Mouse (Mus musculus): ENCODE results near the gene Ccdc63.

Ccdc63 gene

DNA sequence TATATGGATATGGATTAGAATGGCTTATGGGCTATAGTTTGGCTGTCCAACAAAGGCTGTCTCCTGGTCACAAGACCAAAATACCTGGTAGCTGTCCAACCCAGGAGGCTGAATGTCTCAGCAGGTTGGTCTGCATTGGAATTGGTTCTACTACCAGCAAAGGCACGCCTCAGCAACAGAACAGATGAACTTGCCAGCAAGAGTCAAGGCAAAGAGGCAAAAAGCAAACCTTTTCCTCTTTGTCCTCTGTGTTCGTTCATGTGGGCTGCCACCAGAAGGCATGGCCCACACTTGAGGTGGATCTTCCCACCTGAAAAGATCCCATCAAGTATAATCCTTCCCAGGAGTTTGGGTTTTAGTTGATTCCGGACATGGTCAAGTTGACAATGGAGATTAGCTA lies at the start of gene Ccdc63:
TSS of gene Ccdc63 (minus strand) at position 101 of the 400 bp plus-strand sequence.
- in situ Hi-C loops (cut with MboI; ENCODE audit: unreplicated experiment in 2 of 2), result loop anchor here in 1 of 2 experiments (5.0 kb wide), 1 partner anchor 72 kb away; no protein-coding TSS in a partner anchor

GRCm38 (mm10) chr5:122189115-122189514 lies 48.5 kb upstream of the Ccdc63 start:
- in situ Hi-C loops (cut with MboI; ENCODE audit: unreplicated experiment in 2 of 2), result loop anchor here (5.0 kb wide), 2 partner anchors 33 to 73 kb away; partner anchors contain the start of gene Tctn1 (in 1 of the 2)

- in situ Hi-C loops (cut with MboI; ENCODE audit: unreplicated experiment in 2 of 2), result loop anchor here (5.0 kb wide), 3 partner anchors 37 to 77 kb away; partner anchors contain the start of gene Tctn1 (in 1 of the 2)
Measured at GRCm38 (mm10) chr5:122184858-122185257, 44.2 kb upstream of the Ccdc63 start.

- in situ Hi-C loops (cut with MboI; ENCODE audit: unreplicated experiment in 2 of 2), result loop anchor here in 1 of 2 experiments (5.0 kb wide), 1 partner anchor 52 kb away; no protein-coding TSS in a partner anchor
Measured at GRCm38 (mm10) chr5:122184283-122184806, 43.7 kb upstream of the Ccdc63 start.

DNA sequence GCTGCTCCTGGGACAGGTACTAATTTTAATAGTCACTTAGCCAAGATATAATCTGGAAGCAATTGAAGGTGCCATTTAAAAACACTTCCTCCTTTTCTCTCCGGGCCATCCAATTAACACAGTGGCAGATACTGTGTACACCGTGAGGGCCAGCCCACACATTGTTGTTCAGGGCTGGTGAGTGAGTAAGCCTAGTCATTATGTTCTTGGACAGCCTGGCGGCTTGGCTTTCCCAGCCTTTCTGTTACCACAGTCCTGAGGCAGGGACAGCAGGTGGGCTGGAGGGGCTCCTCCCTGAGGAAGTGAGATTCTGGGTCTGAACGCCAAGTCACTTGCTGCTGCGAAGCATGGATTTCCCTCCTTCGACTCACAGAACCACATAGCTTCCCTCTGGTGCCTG lies 39.0 kb upstream of the Ccdc63 start:
- in situ Hi-C loops (cut with MboI; ENCODE audit: unreplicated experiment in 2 of 2), result loop anchor here in 1 of 2 experiments (5.0 kb wide), 1 partner anchor 47 kb away; no protein-coding TSS in a partner anchor

DNA sequence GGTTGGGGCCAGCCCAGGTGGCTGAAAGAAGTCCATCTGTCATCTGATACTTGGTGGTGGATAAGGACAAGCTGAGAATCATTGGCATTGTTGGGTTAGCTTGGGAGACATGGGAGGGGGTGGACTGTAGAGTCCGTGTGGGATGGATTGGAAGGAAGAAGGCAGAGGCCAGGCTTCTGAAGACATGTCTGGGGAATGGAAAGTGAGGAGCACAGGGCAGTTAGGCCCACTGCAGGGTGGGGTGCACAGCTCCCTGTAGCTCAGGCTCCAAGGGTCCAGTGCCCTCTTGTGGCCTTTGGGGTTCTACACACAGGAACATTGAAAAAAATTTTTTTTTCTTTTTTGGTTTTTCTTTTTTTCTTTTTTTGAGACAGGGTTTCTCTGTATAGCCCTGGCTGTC lies 35.8 kb upstream of the Ccdc63 start:
- in situ Hi-C loops (cut with MboI; ENCODE audit: unreplicated experiment in 2 of 2), result no loop called here

GRCm38 (mm10) chr5:122175961-122176360 lies 35.3 kb upstream of the Ccdc63 start:
- in situ Hi-C loops (cut with MboI; ENCODE audit: unreplicated experiment in 2 of 2), result no loop called here

DNA sequence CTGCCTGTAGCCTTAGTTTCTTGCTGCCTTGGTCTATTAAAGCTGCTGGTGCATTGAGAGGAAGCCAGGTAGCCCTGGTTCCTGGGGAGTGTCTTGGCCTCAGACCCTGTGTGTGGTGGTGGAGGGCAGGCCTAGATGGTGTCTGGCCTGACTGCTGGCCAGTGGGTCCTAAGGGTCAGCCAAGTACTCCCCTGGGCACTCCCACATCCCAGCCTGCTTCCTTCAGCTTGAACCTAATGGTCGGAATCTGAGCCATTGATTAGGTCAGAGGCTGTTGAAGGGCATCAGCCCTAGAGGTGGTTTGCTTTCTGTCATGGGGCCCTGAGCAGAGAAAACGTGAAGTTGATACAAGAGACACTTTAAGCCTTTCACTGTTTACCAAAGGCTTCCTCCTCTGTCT lies 34.8 kb upstream of the Ccdc63 start:
- in situ Hi-C loops (cut with MboI; ENCODE audit: unreplicated experiment in 2 of 2), result no loop called here

DNA sequence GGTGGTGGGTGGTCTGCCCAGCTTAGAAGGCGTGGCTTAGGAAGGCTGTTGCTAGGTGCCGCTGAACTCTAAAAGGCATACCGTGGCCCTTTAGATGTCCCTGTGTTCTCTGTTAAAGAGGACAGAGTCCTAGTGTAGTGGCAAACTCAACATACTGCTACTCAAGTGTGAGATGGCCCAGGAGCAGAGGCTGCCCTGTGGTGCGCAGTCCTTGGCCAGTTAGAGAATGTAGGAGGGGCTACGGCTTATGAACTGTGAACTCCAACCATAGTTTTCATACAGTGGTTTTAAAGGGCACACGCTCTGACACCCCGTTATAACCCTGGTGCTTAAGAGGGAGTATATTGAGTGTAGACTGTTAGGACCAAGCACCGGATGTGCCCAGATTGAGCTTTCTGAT lies 30.4 kb upstream of the Ccdc63 start:
- in situ Hi-C loops (cut with MboI; ENCODE audit: unreplicated experiment in 2 of 2), result no loop called here

- in situ Hi-C loops (cut with MboI; ENCODE audit: unreplicated experiment in 2 of 2), result loop anchor here in 1 of 2 experiments (5.0 kb wide), 1 partner anchor 36 kb away; no protein-coding TSS in a partner anchor
Measured at GRCm38 (mm10) chr5:122168344-122169069, 27.9 kb upstream of the Ccdc63 start.

DNA sequence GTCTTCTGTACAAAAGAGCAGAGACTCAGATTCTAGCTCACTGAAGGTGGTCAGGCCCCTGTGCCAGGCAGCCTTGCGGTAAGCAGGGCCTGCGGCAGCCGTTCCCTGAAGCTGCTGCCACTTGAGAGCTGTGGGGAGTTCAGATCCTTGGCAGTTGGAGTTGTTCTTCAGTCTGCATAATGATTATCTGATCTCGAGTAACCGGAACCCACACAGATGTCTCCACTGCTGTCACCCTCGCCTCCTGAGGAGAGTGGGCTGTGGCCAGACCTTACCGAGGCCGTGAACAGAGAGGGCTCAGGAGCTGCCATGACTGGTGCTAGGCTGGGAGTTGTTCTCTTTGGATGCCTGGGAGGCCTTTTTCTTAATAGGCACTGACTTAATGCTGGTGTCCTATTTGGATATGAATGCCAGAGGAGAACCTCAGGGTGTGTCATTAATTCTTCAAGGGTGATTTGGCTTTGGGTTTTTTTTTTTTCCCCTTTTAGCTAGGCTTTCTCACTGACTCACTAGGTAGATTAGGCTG lies 26.1 kb upstream of the Ccdc63 start:
- in situ Hi-C loops (cut with MboI; ENCODE audit: unreplicated experiment in 2 of 2), result loop anchor here in 1 of 2 experiments (5.0 kb wide), 1 partner anchor 34 kb away; no protein-coding TSS in a partner anchor

DNA sequence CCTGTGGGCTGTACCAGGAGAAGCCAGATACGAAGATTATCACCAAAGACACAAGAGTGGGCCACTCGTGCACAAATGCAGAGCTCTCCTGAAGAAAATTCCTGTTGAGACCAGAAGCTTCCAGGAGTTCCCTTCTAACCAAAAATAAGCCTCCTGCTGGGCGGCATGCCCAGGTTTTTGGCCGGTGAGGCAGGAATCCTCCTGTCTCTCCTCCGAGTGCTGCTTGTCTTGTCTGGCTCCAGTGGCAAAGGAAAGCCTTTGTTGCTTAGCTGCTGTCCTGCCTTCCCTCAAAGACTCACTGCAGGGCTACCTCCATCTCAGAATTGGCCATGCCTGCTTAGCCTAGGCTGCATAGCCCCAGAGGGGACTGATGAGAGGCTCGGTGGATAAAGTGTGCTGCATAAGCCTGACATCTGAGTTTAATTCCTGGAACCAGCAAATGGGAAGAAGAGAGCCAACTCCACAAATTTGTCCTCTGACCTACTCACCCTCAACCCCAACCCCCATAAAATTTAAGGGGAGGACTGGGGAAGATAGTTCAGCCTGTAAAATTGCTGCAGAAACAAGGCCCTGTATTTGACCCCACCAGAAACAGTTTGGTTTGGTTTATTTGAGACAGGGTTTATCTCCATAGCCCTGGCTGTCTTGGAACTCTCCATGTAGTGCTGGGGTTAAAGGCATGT lies 24.8 kb upstream of the Ccdc63 start:
- in situ Hi-C loops (cut with MboI; ENCODE audit: unreplicated experiment in 2 of 2), result loop anchor here in 1 of 2 experiments (5.0 kb wide), 1 partner anchor 33 kb away; no protein-coding TSS in a partner anchor

GRCm38 (mm10) chr5:122164011-122164410 lies 23.4 kb upstream of the Ccdc63 start:
- in situ Hi-C loops (cut with MboI; ENCODE audit: unreplicated experiment in 2 of 2), result no loop called here

GRCm38 (mm10) chr5:122163194-122163593 lies 22.6 kb upstream of the Ccdc63 start:
- in situ Hi-C loops (cut with MboI; ENCODE audit: unreplicated experiment in 2 of 2), result no loop called here

GRCm38 (mm10) chr5:122158557-122159515 lies 18.2 kb upstream of the Ccdc63 start:
- in situ Hi-C loops (cut with MboI; ENCODE audit: unreplicated experiment in 2 of 2), result no loop called here

DNA sequence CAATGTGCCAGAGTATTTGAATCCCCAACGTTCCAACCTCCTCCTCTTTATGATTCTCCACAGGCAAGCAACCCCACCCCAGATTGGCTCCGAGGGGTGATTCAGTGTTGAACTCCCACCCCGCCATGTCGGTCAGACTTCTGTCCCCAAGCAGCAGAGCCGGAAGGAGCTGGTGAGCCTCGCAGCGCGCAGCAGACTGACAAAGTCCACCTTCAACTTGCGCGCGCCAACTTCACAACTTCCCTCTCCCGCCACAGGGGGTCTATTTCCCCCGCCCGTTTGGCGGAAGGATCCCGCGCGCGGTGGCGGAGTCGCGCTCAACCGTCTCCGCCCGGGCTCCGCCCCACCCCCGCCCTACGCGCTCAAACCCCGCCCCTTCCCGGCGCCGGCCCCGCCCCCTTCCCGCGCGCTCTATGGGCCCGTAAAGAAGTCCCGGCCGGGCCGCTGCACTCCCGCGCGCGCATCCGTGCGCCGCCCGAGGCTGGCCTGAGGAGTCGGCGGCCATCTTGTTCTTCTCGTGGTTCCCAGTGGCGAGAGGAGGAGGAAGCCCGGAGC lies 17.3 kb upstream of the Ccdc63 start, which contains the start of gene Ppp1cc:
TSS of gene Ppp1cc (plus strand) at position 452 of the 555 bp plus-strand sequence.
- in situ Hi-C loops (cut with MboI; ENCODE audit: unreplicated experiment in 2 of 2), result no loop called here

- in situ Hi-C loops (cut with MboI; ENCODE audit: unreplicated experiment in 2 of 2), result no loop called here
Measured at GRCm38 (mm10) chr5:122156486-122156885, 15.9 kb upstream of the Ccdc63 start.

DNA sequence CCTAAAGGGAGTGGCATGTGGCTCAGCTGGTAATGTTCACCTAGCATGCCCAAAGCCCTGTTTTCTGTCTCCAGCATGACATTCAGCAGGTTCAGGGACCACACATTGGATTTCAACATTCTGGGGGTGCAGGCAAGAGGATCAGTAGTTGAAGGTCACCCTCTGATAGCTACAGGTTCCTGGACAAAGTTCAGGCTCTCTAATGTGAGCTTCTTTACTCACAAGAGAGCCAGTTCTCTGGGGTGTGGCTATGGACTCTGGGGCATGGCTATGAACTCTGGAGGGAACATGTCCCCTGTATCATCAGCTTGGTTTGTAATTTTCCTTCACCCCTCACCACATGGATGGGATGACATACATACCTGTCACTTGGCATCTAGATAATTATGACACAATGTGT lies 15.0 kb upstream of the Ccdc63 start:
- in situ Hi-C loops (cut with MboI; ENCODE audit: unreplicated experiment in 2 of 2), result no loop called here

- in situ Hi-C loops (cut with MboI; ENCODE audit: unreplicated experiment in 2 of 2), result no loop called here
Measured at GRCm38 (mm10) chr5:122154782-122155181, 14.2 kb upstream of the Ccdc63 start.

Measured in v-Abl transformed pro-B cells (cell line).